Mouse (Mus musculus) testis, postnatal 14 days (tissue): ENCODE data around the gene Zfp523.

Experiments
- DNase-seq: peaks from one replicate; pipeline ENCODE4 v3.0.0; 2021; ENCODE audit warnings: low spot score

The Zfp523 gene

GRCm38 (mm10) chr17:28246640-28247039 lies 69.7 kb downstream of the Zfp523 start:
- no peak for DNase-seq

GRCm38 (mm10) chr17:28247613-28248012 lies 70.7 kb downstream of the Zfp523 start:
- no peak for DNase-seq

- no peak for DNase-seq
Measured at GRCm38 (mm10) chr17:28249062-28249461, 72.1 kb downstream of the Zfp523 start.

GRCm38 (mm10) chr17:28251579-28252280 lies 74.8 kb downstream of the Zfp523 start:
- no peak for DNase-seq

GRCm38 (mm10) chr17:28252281-28252648 lies 75.3 kb downstream of the Zfp523 start:
- no peak for DNase-seq

- no peak for DNase-seq
Measured at GRCm38 (mm10) chr17:28253216-28253615, 76.3 kb downstream of the Zfp523 start.

GRCm38 (mm10) chr17:28254804-28255203 lies 77.9 kb downstream of the Zfp523 start:
- DNase-seq, result no peak
